ENCODE assay signal across 23 mouse cellular contexts in genomic region chr2:124769267-124769967, GRCm38 (mm10).
DNase-seq lines count a peak whose midpoint lies in the region; ATAC-seq lines count a peak whose summit lies in the region.
"Had no signal": no experiment of that assay in that cellular context is flagged by ENCODE, and none has a peak within 500 bp of the region (broad histone marks: within the 10 kb centered on the region; RNA-seq: fewer than 3 reads in every experiment).

No protein-coding gene starts in this region.

- H3K4me3 ChIP-seq in limb, embryonic 10.5 days, result no peak overlapping the region
- H3K4me3 ChIP-seq: embryonic facial prominence, embryonic 15.5 days; forebrain, embryonic 10.5 days; heart, embryonic 15.5 days; hindbrain, embryonic 12.5 days; limb, embryonic 15.5 days; liver, embryonic 15.5 days; midbrain, embryonic 12.5 days; neural tube, embryonic 12.5 days had no signal

- H3K36me3 ChIP-seq in limb, embryonic 10.5 days, result no peaks in the 10 kb centered on the region
- H3K36me3 ChIP-seq: embryonic facial prominence, embryonic 15.5 days; forebrain, embryonic 10.5 days; heart, embryonic 15.5 days; hindbrain, embryonic 12.5 days; limb, embryonic 15.5 days; liver, embryonic 15.5 days; midbrain, embryonic 12.5 days; neural tube, embryonic 12.5 days had no signal

- H3K27me3 ChIP-seq in limb, embryonic 10.5 days (ENCODE audit: low read depth, poor library complexity, severe bottlenecking), result no peaks in the 10 kb centered on the region
- H3K27me3 ChIP-seq: embryonic facial prominence, embryonic 15.5 days; heart, embryonic 15.5 days; hindbrain, embryonic 12.5 days; limb, embryonic 15.5 days; liver, embryonic 15.5 days; midbrain, embryonic 12.5 days; neural tube, embryonic 12.5 days; Patski had no signal

- H3K9me3 ChIP-seq in limb, embryonic 10.5 days (replicated peaks), result no peaks in the 10 kb centered on the region
- H3K9me3 ChIP-seq: embryonic facial prominence, embryonic 15.5 days; forebrain, embryonic 10.5 days; heart, embryonic 15.5 days; hindbrain, embryonic 12.5 days; limb, embryonic 15.5 days; liver, embryonic 15.5 days; midbrain, embryonic 12.5 days; neural tube, embryonic 12.5 days had no signal

- no peak for DNase-seq in cerebellum, adult 11 months
- DNase-seq in gastrocnemius, postnatal 25 days, result peak; percentile 11
- DNase-seq in gastrocnemius, postnatal 36 days, result no peak
- DNase-seq in left cerebral cortex, postnatal 4 days, result peak; percentile 43
- DNase-seq in left cerebral cortex, adult 9 months (ENCODE audit: low spot score in 2 of 2), result no peak
- peak; percentile 12 to 16 for DNase-seq in cerebellum, postnatal 36 days
- no peak for DNase-seq in limb, embryonic 10.5 days (ENCODE audit: low spot score)
- DNase-seq: forebrain, postnatal 0 days; right cerebral cortex, postnatal 4 days had no signal

- intact Hi-C loops in gastrocnemius, postnatal 36 days (cut with DNase I), result no loop called here
- intact Hi-C loops in left cerebral cortex, postnatal 4 days (cut with DNase I), result no loop called here

- H3K4me1 ChIP-seq in limb, embryonic 10.5 days, result 0 out of 2 replicates have a peak, but pooled peaks cover 3% of the 10 kb centered on the region
- H3K4me1 ChIP-seq: heart, embryonic 15.5 days; limb, embryonic 15.5 days; liver, embryonic 15.5 days had no signal

- peak; percentile 33; the same call in 1 of the 2 replicates for ATAC-seq in cerebellum, adult (ENCODE audit: insufficient number of reproducible peaks, low FRiP score, low TSS enrichment)
- ATAC-seq: CD4-positive, CD25-positive, alpha-beta regulatory T cell, adult 4 months; forebrain, postnatal 0 days; intestine, postnatal 0 days; Patski had no signal

- WGBS in limb, embryonic 10.5 days, result 91% methylated on average over 6 of the region's 6 CpGs

- no peak overlapping the region for H3K27ac ChIP-seq in limb, embryonic 10.5 days
- H3K27ac ChIP-seq: embryonic facial prominence, embryonic 15.5 days; forebrain, embryonic 10.5 days; heart, embryonic 15.5 days; hindbrain, embryonic 12.5 days; kidney, postnatal 0 days; limb, embryonic 15.5 days; liver, embryonic 15.5 days; midbrain, embryonic 12.5 days; neural tube, embryonic 12.5 days; stomach, postnatal 0 days had no signal

Comparison
In these comparisons a context has a peak if more than half of its experiments do, and no peak if none do; other contexts are left out.
1. DNase-seq: peak in gastrocnemius, postnatal 25 days (single experiment), left cerebral cortex, postnatal 4 days (single experiment) and cerebellum, postnatal 36 days (2 of 2); none in cerebellum, adult 11 months (single experiment), gastrocnemius, postnatal 36 days (0 of 2), left cerebral cortex, adult 9 months (0 of 2) and limb, embryonic 10.5 days (single experiment).